Mouse (Mus musculus): ENCODE measurements around the gene Adamtsl5.

Gene Adamtsl5

DNA sequence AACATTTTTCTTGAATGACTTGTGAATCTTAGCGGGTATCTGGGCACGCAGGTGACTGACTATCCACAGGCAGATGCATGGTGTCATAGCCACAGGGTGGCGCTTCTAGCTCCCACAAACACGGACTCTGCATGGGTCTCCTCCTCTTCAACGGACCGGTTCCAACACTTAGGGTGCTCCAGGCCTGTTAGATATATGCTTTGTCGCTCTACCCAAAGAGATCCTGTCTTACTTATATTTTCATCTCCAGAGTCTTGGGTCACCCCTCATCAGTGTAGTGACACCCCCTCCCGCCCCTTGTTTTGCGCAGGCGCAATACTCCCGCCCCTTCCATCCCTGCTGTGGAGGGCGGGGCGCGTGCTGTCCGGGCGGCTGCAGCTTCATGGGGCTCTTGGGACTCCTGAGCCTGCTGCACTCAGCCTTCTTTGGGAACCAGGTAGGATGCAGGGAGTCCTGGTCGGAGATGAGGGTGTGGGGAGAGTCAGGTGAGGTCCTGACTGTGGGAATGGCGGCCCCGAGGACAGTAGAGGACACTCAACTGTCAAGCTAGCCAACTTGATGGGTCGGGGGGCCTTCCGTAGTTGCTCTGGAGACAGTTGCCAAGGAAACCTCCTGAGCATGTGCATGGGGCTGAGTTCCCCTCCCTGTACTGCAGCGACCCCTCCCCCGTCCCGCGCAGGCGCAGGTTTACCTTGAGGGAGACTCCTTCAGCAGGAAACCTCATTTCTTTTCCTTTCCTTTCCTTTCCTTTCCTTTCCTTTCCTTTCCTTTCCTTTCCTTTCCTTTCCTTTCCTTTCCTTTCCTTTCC is 52.4 kb downstream of the Adamtsl5 start, which contains the start of gene Apc2:
Gene Apc2, plus strand, starts transcription at position 360 of the 808 bp plus-strand sequence.
- peak; percentile 74 to 79 for DNase-seq (ENCODE audit: low spot score in 2 of 2)

DNA sequence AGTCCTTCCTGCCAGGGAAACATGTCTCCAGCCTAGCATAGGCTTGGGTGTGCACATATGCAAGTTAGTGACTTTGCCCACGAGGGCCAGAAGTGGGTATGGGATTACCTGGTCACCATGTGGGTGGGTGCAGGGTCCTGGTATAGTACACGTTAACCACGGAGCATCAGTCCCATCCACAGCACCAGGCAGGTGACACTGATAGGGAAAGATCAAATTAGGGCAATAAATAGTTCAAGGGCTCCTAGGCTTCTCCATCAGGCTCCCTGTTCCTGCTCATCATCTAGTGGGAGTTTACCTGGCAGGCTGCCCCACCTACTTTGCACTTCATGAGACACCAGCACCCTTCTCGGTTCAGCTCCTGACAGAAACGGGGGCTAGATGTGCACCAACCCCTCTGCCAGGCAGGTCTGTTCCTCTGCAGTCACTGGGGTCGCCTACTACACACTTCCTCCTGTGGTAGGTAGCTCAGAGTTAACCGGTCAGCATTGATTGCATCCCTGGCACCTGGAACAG is 53.4 kb downstream of the Adamtsl5 start:
- no peak for DNase-seq (ENCODE audit: low spot score in 2 of 2)

- no peak for DNase-seq (ENCODE audit: low spot score in 2 of 2)
Measured at GRCm38 (mm10) chr10:80294311-80294710, 53.9 kb downstream of the Adamtsl5 start.

GRCm38 (mm10) chr10:80293325-80293724 is 54.9 kb downstream of the Adamtsl5 start:
- DNase-seq (ENCODE audit: low spot score in 2 of 2), result no peak

DNA sequence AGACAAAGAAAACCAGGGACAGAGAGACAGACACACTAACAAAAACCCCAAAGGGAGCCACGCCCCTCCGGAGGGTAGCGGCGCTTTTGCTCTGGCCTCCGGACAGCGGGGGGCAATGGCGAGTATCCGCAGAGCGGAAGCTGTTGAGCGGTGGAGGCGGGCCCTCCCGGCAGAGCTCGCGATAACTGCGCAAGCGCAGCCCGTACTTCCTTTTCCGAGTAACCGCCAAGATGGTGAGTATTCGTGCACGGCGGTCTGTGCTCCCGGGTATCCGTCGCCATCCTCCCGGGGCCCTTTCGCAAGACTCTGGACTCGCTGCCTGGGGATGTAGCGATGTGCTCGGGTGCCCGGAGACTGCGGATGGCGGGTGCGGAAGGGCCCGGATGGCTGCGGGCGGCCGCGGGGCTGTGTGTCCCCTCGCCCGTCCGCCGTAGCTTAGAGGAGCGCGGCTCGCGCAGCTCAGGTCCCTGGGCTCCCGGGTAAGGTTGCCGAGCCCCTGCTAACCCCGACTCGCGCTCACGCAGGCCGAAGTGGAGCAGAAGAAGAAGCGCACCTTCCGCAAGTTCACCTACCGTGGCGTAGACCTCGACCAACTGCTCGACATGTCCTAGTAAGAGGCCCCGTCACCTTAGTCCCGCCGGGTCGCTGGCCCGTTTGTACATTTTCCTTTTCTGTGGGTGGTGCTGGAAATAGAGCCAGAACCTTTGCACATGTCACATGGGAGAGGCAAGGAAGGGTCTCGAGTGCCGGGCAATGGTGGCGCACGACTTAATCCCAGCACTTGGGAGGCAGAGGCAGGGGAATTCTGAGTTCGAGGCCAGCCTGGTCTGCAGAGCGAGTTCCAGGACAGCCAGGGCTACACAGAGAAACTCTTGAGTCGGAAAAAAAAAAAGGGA is 55.7 kb downstream of the Adamtsl5 start, which contains the start of gene Rps15:
Gene Rps15, plus strand, starts transcription at position 203 of the 896 bp plus-strand sequence.
- peak; percentile 89 to 93 for DNase-seq (ENCODE audit: low spot score in 2 of 2)

Measured in heart, adult 9 months (tissue).